Comparison of ENCODE assay signal across 10 mouse cellular contexts in the genomic region with DNA sequence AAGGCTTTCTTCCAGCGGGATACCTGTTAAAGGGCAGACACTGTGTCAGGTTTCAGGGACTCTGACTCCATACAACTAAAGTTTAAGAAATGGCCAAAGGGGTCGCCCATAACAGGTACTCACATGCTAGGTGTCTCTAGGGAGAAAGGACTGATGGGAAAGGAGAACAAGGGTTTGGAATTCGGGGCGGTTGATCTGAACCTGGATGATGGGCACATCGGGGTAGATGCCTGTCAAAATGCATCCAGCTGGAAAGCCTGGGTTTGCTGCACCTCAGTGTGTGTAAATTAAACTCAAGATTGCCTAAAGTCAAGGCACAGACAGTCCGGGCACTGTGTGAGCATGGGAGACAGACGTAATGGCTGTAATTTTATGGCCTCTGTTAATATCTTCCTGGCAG. TPM values are rescaled to one million over a fixed set of nuclear protein-coding genes. Genes with fewer than 3 reads are reported as not detected.
DNase-seq lines count a peak whose midpoint lies in the region; ATAC-seq and TF ChIP-seq lines count a peak whose summit lies in the region.
"Had no signal": no experiment of that assay in that cellular context is flagged by ENCODE, and none has a peak within 500 bp of the region (broad histone marks: within the 10 kb centered on the region; RNA-seq: fewer than 3 reads in every experiment).

No protein-coding gene starts in this region.

- no peaks in the 10 kb centered on the region for H3K27me3 ChIP-seq in heart, embryonic 10.5 days (ENCODE audit: insufficient read depth, poor library complexity, severe bottlenecking)
- no peaks in the 10 kb centered on the region for H3K27me3 ChIP-seq in heart, adult 2 months (ENCODE audit: control insufficient read depth, insufficient read depth, low read length)
- no peaks in the 10 kb centered on the region for H3K27me3 ChIP-seq in limb, embryonic 15.5 days
- no peaks in the 10 kb centered on the region for H3K27me3 ChIP-seq in stomach, postnatal 0 days (ENCODE audit: control insufficient read depth, insufficient read depth, low read length)

- no peak for DNase-seq in heart, embryonic 10.5 days (ENCODE audit: low spot score)
- no peak for DNase-seq in heart, adult 2 months
- peak; percentile 61 for DNase-seq in thymus, postnatal 14 days
- DNase-seq in thymus, postnatal 25 days, result no peak
- DNase-seq in stomach, postnatal 0 days (ENCODE audit: low spot score), result no peak
- no peak for DNase-seq in left cerebral cortex, postnatal 4 days
- DNase-seq in ovary, postnatal 14 days (ENCODE audit: low spot score), result no peak

- H3K36me3 ChIP-seq in heart, embryonic 10.5 days, result no peaks in the 10 kb centered on the region
- H3K36me3 ChIP-seq in heart, adult 2 months (ENCODE audit: control insufficient read depth, insufficient read depth, low read length), result no peaks in the 10 kb centered on the region
- no peaks in the 10 kb centered on the region for H3K36me3 ChIP-seq in limb, embryonic 15.5 days
- H3K36me3 ChIP-seq in stomach, postnatal 0 days (ENCODE audit: control insufficient read depth, insufficient read depth, low read length), result no peaks in the 10 kb centered on the region

- peaks cover 66% of the 10 kb centered on the region for H3K4me1 ChIP-seq in heart, embryonic 10.5 days
- peaks cover 7% of the 10 kb centered on the region for H3K4me1 ChIP-seq in heart, adult 2 months (ENCODE audit: control insufficient read depth, insufficient read depth, low read length)
- H3K4me1 ChIP-seq in limb, embryonic 15.5 days, result peaks cover 45% of the 10 kb centered on the region
- H3K4me1 ChIP-seq in stomach, postnatal 0 days (replicated peaks; ENCODE audit: control insufficient read depth, insufficient read depth), result peaks cover 5% of the 10 kb centered on the region; the same call in 1 of the 2 replicates

- 13% methylated on average over 7 of the region's 7 CpGs for WGBS in heart, embryonic 10.5 days
- 63% methylated on average over 7 of the region's 7 CpGs for WGBS in heart, adult 2 months
- 13% methylated on average over 7 of the region's 7 CpGs for WGBS in limb, embryonic 15.5 days
- WGBS in stomach, postnatal 0 days, result 29% methylated on average over 7 of the region's 7 CpGs

- TF ChIP-seq EP300 in heart, adult 2 months (IDR thresholded peaks at IDR 0.05; ENCODE audit: insufficient read depth, low read depth, low read length), result no peak
- no peak for TF ChIP-seq EP300 in stomach, postnatal 0 days (optimal IDR thresholded peaks at IDR 0.05)

- intact Hi-C loops in heart, adult 2 months (cut with DNase I), result loop anchor here (1.0 to 10.0 kb wide), 4 partner anchors 164 to 266 kb away; no protein-coding TSS in a partner anchor
- intact Hi-C loops in left cerebral cortex, postnatal 4 days (cut with DNase I), result loop anchor here (5.0 kb wide), 2 partner anchors 166 to 414 kb away; a partner anchor contains a TSS

- no peak overlapping the region; the same call in 1 of the 2 replicates for H3K9ac ChIP-seq in heart, adult 2 months (ENCODE audit: low read depth, low read length)
- no peak overlapping the region for H3K9ac ChIP-seq in limb, embryonic 15.5 days
- no peak overlapping the region for H3K9ac ChIP-seq in stomach, postnatal 0 days (ENCODE audit: low read length)

- no peaks in the 10 kb centered on the region for H3K9me3 ChIP-seq in heart, embryonic 10.5 days
- H3K9me3 ChIP-seq in limb, embryonic 15.5 days, result no peaks in the 10 kb centered on the region
- no peaks in the 10 kb centered on the region for H3K9me3 ChIP-seq in stomach, postnatal 0 days (ENCODE audit: control insufficient read depth, low read length)

- peak overlapping the region; percentile 64 for H3K4me2 ChIP-seq in limb, embryonic 15.5 days
- peak overlapping the region; percentile 60 for H3K4me2 ChIP-seq in stomach, postnatal 0 days (replicated peaks; ENCODE audit: low read depth)

- ATAC-seq in limb, embryonic 15.5 days (ENCODE audit: insufficient number of reproducible peaks, low FRiP score, low TSS enrichment, low read depth), result no peak
- ATAC-seq in stomach, postnatal 0 days (ENCODE audit: low FRiP score, low TSS enrichment), result no peak

- no peak for TF ChIP-seq CTCF in heart, adult 2 months (IDR thresholded peaks at IDR 0.05)
- TF ChIP-seq CTCF in stomach, postnatal 0 days (IDR thresholded peaks at IDR 0.05; ENCODE audit: low read depth), result no peak

- peak overlapping the region; percentile 83 for H3K27ac ChIP-seq in heart, embryonic 10.5 days
- no peak overlapping the region for H3K27ac ChIP-seq in heart, adult 2 months
- peak overlapping the region; percentile 50; the same call in 1 of the 2 replicates for H3K27ac ChIP-seq in limb, embryonic 15.5 days
- no peak overlapping the region for H3K27ac ChIP-seq in stomach, postnatal 0 days (replicated peaks)

- H3K4me3 ChIP-seq in heart, embryonic 10.5 days, result peak overlapping the region; percentile 55
- no peak overlapping the region for H3K4me3 ChIP-seq in heart, adult 2 months
- peak overlapping the region; percentile 35 for H3K4me3 ChIP-seq in limb, embryonic 15.5 days
- no peak overlapping the region for H3K4me3 ChIP-seq in stomach, postnatal 0 days (ENCODE audit: low read depth, low read length)

- TF ChIP-seq POLR2A in heart, adult 2 months (IDR thresholded peaks at IDR 0.05; ENCODE audit: insufficient read depth, low read depth, low read length), result no peak

- no peaks in the 10 kb centered on the region for H3K79me2 ChIP-seq in heart, adult 2 months (replicated peaks; ENCODE audit: control insufficient read depth, insufficient read depth, low read length)

RNA-seq across cellular contexts. Expression of a gene that starts 25.4 kb away (rescaled TPM):
- 298 and 356 TPM in 2 replicates for polyA plus RNA-seq in heart, embryonic 10.5 days (2016; fragmentation: Nextera tagmentation; extraction: Ambion mirVana)
- total RNA-seq in heart, adult 2 months (2021), result 100 to 1,000 TPM in 1 of 2 experiments, 10 to 100 TPM in 1; 99.0 to 115 TPM
- 393 and 411 TPM in 2 replicates for polyA plus RNA-seq in heart, adult 2 months (2012; rRNA removed)
- 384 and 403 TPM in 2 replicates for polyA plus RNA-seq in limb, embryonic 15.5 days (2015; fragmentation: Nextera tagmentation; extraction: Ambion mirVana)
- 397 and 433 TPM in 2 replicates for polyA plus RNA-seq in stomach, postnatal 0 days (2015; fragmentation: Nextera tagmentation; extraction: Ambion mirVana)
- total RNA-seq in left cerebral cortex, postnatal 4 days (2021), result 100 to 1,000 TPM; 103 to 114 TPM

RNA-seq across cellular contexts. Expression of a gene that starts 25.5 kb away (rescaled TPM):
- polyA plus RNA-seq in heart, embryonic 10.5 days (2016; fragmentation: Nextera tagmentation; extraction: Ambion mirVana), result 66.0 and 89.0 TPM in 2 replicates
- 10 to 100 TPM; 39.2 to 41.8 TPM for total RNA-seq in heart, adult 2 months (2021)
- polyA plus RNA-seq in heart, adult 2 months (2012; rRNA removed), result 50.2 and 56.8 TPM in 2 replicates
- polyA plus RNA-seq in limb, embryonic 15.5 days (2015; fragmentation: Nextera tagmentation; extraction: Ambion mirVana), result 56.4 and 56.7 TPM in 2 replicates
- polyA plus RNA-seq in stomach, postnatal 0 days (2015; fragmentation: Nextera tagmentation; extraction: Ambion mirVana), result 40.2 and 45.7 TPM in 2 replicates
- 10 to 100 TPM; 37.1 to 38.9 TPM for total RNA-seq in left cerebral cortex, postnatal 4 days (2021)

RNA-seq across cellular contexts. Expression of a gene that starts 56.2 kb away (rescaled TPM):
- polyA plus RNA-seq in heart, embryonic 10.5 days (2016; fragmentation: Nextera tagmentation; extraction: Ambion mirVana), result 0.08 TPM in 1 of 2 replicates, not detected in the other
- total RNA-seq in heart, adult 2 months (2021), result not detected
- not detected in 2 replicates for polyA plus RNA-seq in heart, adult 2 months (2012; rRNA removed)
- not detected in 2 replicates for polyA plus RNA-seq in limb, embryonic 15.5 days (2015; fragmentation: Nextera tagmentation; extraction: Ambion mirVana)
- 0.02 and 0.16 TPM in 2 replicates for polyA plus RNA-seq in stomach, postnatal 0 days (2015; fragmentation: Nextera tagmentation; extraction: Ambion mirVana)
- total RNA-seq in left cerebral cortex, postnatal 4 days (2021), result not detected
- total RNA-seq: monocyte, adult 5-6 weeks had no signal
- polyA plus RNA-seq: C2C12 had no signal

Comparison
In these comparisons a context has a peak if more than half of its experiments do, and no peak if none do; other contexts are left out.
1. H3K27ac ChIP-seq: peak in heart, embryonic 10.5 days (single experiment) and limb, embryonic 15.5 days (single experiment); none in heart, adult 2 months (single experiment) and stomach, postnatal 0 days (single experiment).
2. H3K4me3 ChIP-seq: peak in heart, embryonic 10.5 days (single experiment) and limb, embryonic 15.5 days (single experiment); none in heart, adult 2 months (single experiment) and stomach, postnatal 0 days (single experiment).